Mouse (Mus musculus) spleen, adult 2 months (tissue): Measurements from ENCODE around the gene Car5a.

ENCODE experiments used
- CTCF ChIP-seq: fragments of 200-500 bp; IDR thresholded peaks from 2 replicates; pipeline ENCODE4 v1.5.1; 2011; ENCODE audit warnings: mild to moderate bottlenecking, inconsistent platforms; ENCODE audit not compliant: insufficient read depth, insufficient read length, insufficient replicate concordance; ENCODE audit errors: extremely low read depth
- POLR2A ChIP-seq: fragments of 200-500 bp; IDR thresholded peaks from 2 replicates; pipeline ENCODE4 v1.6.1; 2011; ENCODE audit warnings: low read depth, low read length, inconsistent platforms

DNA sequence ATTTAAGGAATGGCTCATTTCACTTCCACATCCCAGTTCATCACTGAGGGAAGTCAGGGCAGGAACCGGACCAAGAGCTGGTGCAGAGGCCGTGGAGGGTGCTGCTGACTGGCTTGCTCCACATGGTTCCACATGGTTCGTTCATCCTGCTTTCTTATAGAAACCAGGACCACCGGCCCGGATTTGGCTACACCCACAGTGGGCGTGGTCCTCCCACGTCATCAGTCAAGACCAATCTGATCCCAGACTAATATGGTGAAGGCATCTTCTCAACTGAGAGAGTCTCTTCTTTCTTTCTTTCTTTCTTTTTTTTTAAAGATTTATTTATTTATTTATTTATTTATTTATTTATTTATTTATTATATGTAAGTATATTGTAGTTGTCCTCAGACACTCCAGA lies 13.1 kb downstream of the Car5a start:
- TF ChIP-seq CTCF (no peak), POLR2A (no peak)
